Mouse (Mus musculus) brain, embryonic 14.5 days (tissue): ENCODE measurements around the gene 2210017I01Rik.

Experiments
- CTCF ChIP-seq: fragments of 200-500 bp; IDR thresholded peaks from 2 replicates; pipeline ENCODE4 v1.5.1; 2012; ENCODE audit warnings: inconsistent platforms, mild to moderate bottlenecking, moderate library complexity, borderline replicate concordance; ENCODE audit not compliant: insufficient read depth, insufficient read length; ENCODE audit errors: extremely low read depth
- POLR2A ChIP-seq: fragments of 200-500 bp; IDR thresholded peaks from 2 replicates; pipeline ENCODE4 v1.6.1; 2012; ENCODE audit warnings: mild to moderate bottlenecking, inconsistent platforms, borderline replicate concordance; ENCODE audit not compliant: poor library complexity, insufficient read depth, insufficient read length, severe bottlenecking; ENCODE audit errors: extremely low read depth

DNA sequence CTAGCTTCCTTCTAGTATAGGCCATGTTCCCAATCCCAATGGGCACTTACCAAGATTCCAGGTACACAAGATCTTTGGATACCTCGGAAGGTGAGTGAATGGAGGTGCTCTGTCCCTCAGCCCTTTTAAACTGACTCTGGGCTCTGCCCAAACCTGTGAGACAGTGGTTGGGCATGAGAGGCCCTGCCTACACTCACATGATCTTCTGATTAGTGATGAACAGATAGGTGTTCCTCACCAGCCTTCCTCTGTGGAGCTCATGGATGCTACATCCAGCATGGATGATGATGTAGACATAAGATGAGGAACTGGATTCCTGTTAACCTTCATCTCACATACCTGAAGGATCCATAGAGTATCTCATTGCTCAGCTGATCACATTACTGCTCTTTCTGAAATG lies 40.9 kb upstream of the 2210017I01Rik start, which contains the start of gene Lce1a1:
- TF ChIP-seq POLR2A, result no peak
- no peak for TF ChIP-seq CTCF
